Mouse (Mus musculus): ENCODE results near the gene Klhl22. TPM values are rescaled to one million over a fixed set of nuclear protein-coding genes. Genes with fewer than 3 reads are reported as not detected.

The Klhl22 gene
- 11.5 TPM for polyA plus RNA-seq (2015; fragmentation: Illumina TruSeq; extraction: RNeasy Lipid Tissue Mini Kit (QIAGEN cat#74804); ENCODE audit: insufficient read depth, low read depth, low replicate concordance)

GRCm38 (mm10) chr16:17759344-17759773 is at the start of gene Klhl22:
TSS of gene Klhl22 (plus strand) at chr16:17759618.

GRCm38 (mm10) chr16:17732841-17733340 is 26.5 kb upstream of the Klhl22 start, which contains the start of gene Med15:
TSS of gene Med15 (minus strand) at chr16:17732891.

GRCm38 (mm10) chr16:17796971-17797811 is 37.8 kb downstream of the Klhl22 start, which contains the start of gene Scarf2:
TSS of gene Scarf2 (plus strand) at chr16:17797282.

GRCm38 (mm10) chr16:17832821-17833220 is 73.4 kb downstream of the Klhl22 start, which contains the start of gene B830017H08Rik:
TSS of gene B830017H08Rik (plus strand) at chr16:17833121.

GRCm38 (mm10) chr16:17838051-17838450 is 78.6 kb downstream of the Klhl22 start, which contains the start of gene Car15:
TSS of gene Car15 (minus strand) at chr16:17838364.

Other genes with a start within 250 kb of the Klhl22 start
- gene Thap7, start 228.5 kb upstream of the Klhl22 start, polyA plus RNA-seq (2015; fragmentation: Illumina TruSeq; extraction: RNeasy Lipid Tissue Mini Kit (QIAGEN cat#74804); ENCODE audit: insufficient read depth, low read depth, low replicate concordance): 11.2 TPM
- not detected for gene Lrrc74b, start 198.4 kb upstream of the Klhl22 start, polyA plus RNA-seq (2015; fragmentation: Illumina TruSeq; extraction: RNeasy Lipid Tissue Mini Kit (QIAGEN cat#74804); ENCODE audit: insufficient read depth, low read depth, low replicate concordance)
- 1.2 TPM for gene P2rx6, start 197.7 kb upstream of the Klhl22 start, polyA plus RNA-seq (2015; fragmentation: Illumina TruSeq; extraction: RNeasy Lipid Tissue Mini Kit (QIAGEN cat#74804); ENCODE audit: insufficient read depth, low read depth, low replicate concordance)
- gene Slc7a4, start 176.4 kb upstream of the Klhl22 start, polyA plus RNA-seq (2015; fragmentation: Illumina TruSeq; extraction: RNeasy Lipid Tissue Mini Kit (QIAGEN cat#74804); ENCODE audit: insufficient read depth, low read depth, low replicate concordance): 13.4 TPM
- 5.9 TPM for gene Smpd4, start 140.3 kb upstream of the Klhl22 start, polyA plus RNA-seq (2015; fragmentation: Illumina TruSeq; extraction: RNeasy Lipid Tissue Mini Kit (QIAGEN cat#74804); ENCODE audit: insufficient read depth, low read depth, low replicate concordance)
- not detected for gene Ccdc74a, start 113.1 kb upstream of the Klhl22 start, polyA plus RNA-seq (2015; fragmentation: Illumina TruSeq; extraction: RNeasy Lipid Tissue Mini Kit (QIAGEN cat#74804); ENCODE audit: insufficient read depth, low read depth, low replicate concordance)
- 16.9 TPM for gene Med15, start 26.7 kb upstream of the Klhl22 start, polyA plus RNA-seq (2015; fragmentation: Illumina TruSeq; extraction: RNeasy Lipid Tissue Mini Kit (QIAGEN cat#74804); ENCODE audit: insufficient read depth, low read depth, low replicate concordance)
- 5.3 TPM for gene Scarf2, start 37.7 kb downstream of the Klhl22 start, polyA plus RNA-seq (2015; fragmentation: Illumina TruSeq; extraction: RNeasy Lipid Tissue Mini Kit (QIAGEN cat#74804); ENCODE audit: insufficient read depth, low read depth, low replicate concordance)
- gene B830017H08Rik, start 73.5 kb downstream of the Klhl22 start, polyA plus RNA-seq (2015; fragmentation: Illumina TruSeq; extraction: RNeasy Lipid Tissue Mini Kit (QIAGEN cat#74804); ENCODE audit: insufficient read depth, low read depth, low replicate concordance): 4.5 TPM
- gene Car15, start 78.7 kb downstream of the Klhl22 start, polyA plus RNA-seq (2015; fragmentation: Illumina TruSeq; extraction: RNeasy Lipid Tissue Mini Kit (QIAGEN cat#74804); ENCODE audit: insufficient read depth, low read depth, low replicate concordance): 17.0 TPM
- gene Gm20518, start 132.1 kb downstream of the Klhl22 start, polyA plus RNA-seq (2015; fragmentation: Illumina TruSeq; extraction: RNeasy Lipid Tissue Mini Kit (QIAGEN cat#74804); ENCODE audit: insufficient read depth, low read depth, low replicate concordance): 0.96 TPM
- not detected for gene Tssk1, start 134.6 kb downstream of the Klhl22 start, polyA plus RNA-seq (2015; fragmentation: Illumina TruSeq; extraction: RNeasy Lipid Tissue Mini Kit (QIAGEN cat#74804); ENCODE audit: insufficient read depth, low read depth, low replicate concordance)
- gene Dgcr2, start 138.9 kb downstream of the Klhl22 start, polyA plus RNA-seq (2015; fragmentation: Illumina TruSeq; extraction: RNeasy Lipid Tissue Mini Kit (QIAGEN cat#74804); ENCODE audit: insufficient read depth, low read depth, low replicate concordance): 14.2 TPM
- gene Tssk2, start 139.0 kb downstream of the Klhl22 start, polyA plus RNA-seq (2015; fragmentation: Illumina TruSeq; extraction: RNeasy Lipid Tissue Mini Kit (QIAGEN cat#74804); ENCODE audit: insufficient read depth, low read depth, low replicate concordance): not detected
- gene Ess2, start 151.7 kb downstream of the Klhl22 start, polyA plus RNA-seq (2015; fragmentation: Illumina TruSeq; extraction: RNeasy Lipid Tissue Mini Kit (QIAGEN cat#74804); ENCODE audit: insufficient read depth, low read depth, low replicate concordance): 8.3 TPM
- gene Gsc2, start 155.4 kb downstream of the Klhl22 start, polyA plus RNA-seq (2015; fragmentation: Illumina TruSeq; extraction: RNeasy Lipid Tissue Mini Kit (QIAGEN cat#74804); ENCODE audit: insufficient read depth, low read depth, low replicate concordance): not detected
- gene Slc25a1, start 168.6 kb downstream of the Klhl22 start, polyA plus RNA-seq (2015; fragmentation: Illumina TruSeq; extraction: RNeasy Lipid Tissue Mini Kit (QIAGEN cat#74804); ENCODE audit: insufficient read depth, low read depth, low replicate concordance): 21.8 TPM
- gene Vpreb2, start 220.8 kb downstream of the Klhl22 start, polyA plus RNA-seq (2015; fragmentation: Illumina TruSeq; extraction: RNeasy Lipid Tissue Mini Kit (QIAGEN cat#74804); ENCODE audit: insufficient read depth, low read depth, low replicate concordance): not detected

Data from pancreas, adult 10 weeks (tissue).